Mouse (Mus musculus): ENCODE data around the gene Rwdd2b. TPM values are rescaled to one million over a fixed set of nuclear protein-coding genes. Genes with fewer than 3 reads are reported as not detected.
A peak's percentile ranks its signal among the peaks of the same experiment; 100 is the strongest.

Rwdd2b gene
- polyA plus RNA-seq, 1 experiment: 3.6 TPM

GRCm38 (mm10) chr16:87420662-87421061, 19.7 kb downstream of the Rwdd2b start:
- DNase-seq (ENCODE audit: low read depth): no peak

GRCm38 (mm10) chr16:87405001-87405400, 35.4 kb downstream of the Rwdd2b start:
- no peak for DNase-seq (ENCODE audit: low read depth)

GRCm38 (mm10) chr16:87393813-87394548, 46.4 kb downstream of the Rwdd2b start:
- DNase-seq (ENCODE audit: low read depth): peak; percentile 10

GRCm38 (mm10) chr16:87387444-87387977, 52.9 kb downstream of the Rwdd2b start:
- DNase-seq (ENCODE audit: low read depth): no peak

- no peak for DNase-seq (ENCODE audit: low read depth)
These were observed 56.0 kb downstream of the Rwdd2b start for GRCm38 (mm10) chr16:87384366-87384765.

Other genes starting within 250 kb of the Rwdd2b start
- 14.9 and 15.5 TPM in 2 replicates for gene N6amt1, start 86.4 kb downstream of the Rwdd2b start, polyA plus RNA-seq (2012; rRNA removed)
- gene Ltn1, start 8.0 kb downstream of the Rwdd2b start, polyA plus RNA-seq (2012; rRNA removed): 8.3 and 8.5 TPM in 2 replicates
- 21.5 and 28.8 TPM in 2 replicates for gene Usp16, start 14.1 kb upstream of the Rwdd2b start, polyA plus RNA-seq (2012; rRNA removed)
- gene Cct8, start 55.3 kb upstream of the Rwdd2b start, polyA plus RNA-seq (2012; rRNA removed): 32.0 and 32.1 TPM in 2 replicates
- gene Map3k7cl, start 112.8 kb upstream of the Rwdd2b start, polyA plus RNA-seq (2012; rRNA removed): 5.4 and 5.5 TPM in 2 replicates